Mouse (Mus musculus) left cerebral cortex, adult 11 months (tissue): Measurements from ENCODE around the gene Gpc5.
"Not testable (repeated sequence)": the region's sequence is repeated elsewhere in the genome, so short reads cannot be mapped to it uniquely, and the experiment has no call there.

Experiments
- DNase-seq: peaks from one replicate; pipeline ENCODE4 v3.0.0; 2022; ENCODE audit warnings: low spot score

Gene Gpc5

GRCm38 (mm10) chr14:115092081-115092480 lies at the start of gene Gpc5:
Gpc5 (plus strand) TSS chr14:115092215.
- peak; percentile 67 for DNase-seq

- DNase-seq = no peak
Observed at GRCm38 (mm10) chr14:115042660-115043059, 49.4 kb upstream of the Gpc5 start.

GRCm38 (mm10) chr14:115044016-115044415 lies 48.0 kb upstream of the Gpc5 start:
- no peak for DNase-seq

GRCm38 (mm10) chr14:115045712-115046111 lies 46.3 kb upstream of the Gpc5 start:
- DNase-seq = no peak

- no peak for DNase-seq
Observed at GRCm38 (mm10) chr14:115047316-115047715, 44.7 kb upstream of the Gpc5 start.

- no peak for DNase-seq
Observed at GRCm38 (mm10) chr14:115047990-115048862, 43.8 kb upstream of the Gpc5 start.

- DNase-seq = no peak
Observed at GRCm38 (mm10) chr14:115048863-115049566, 43.0 kb upstream of the Gpc5 start.

- DNase-seq = no peak
Observed at GRCm38 (mm10) chr14:115049831-115050230, 42.2 kb upstream of the Gpc5 start.

- no peak for DNase-seq
Observed at GRCm38 (mm10) chr14:115051106-115051760, 40.8 kb upstream of the Gpc5 start.

GRCm38 (mm10) chr14:115052371-115052770 lies 39.6 kb upstream of the Gpc5 start:
- DNase-seq = no peak

- no peak for DNase-seq
Observed at GRCm38 (mm10) chr14:115054252-115054651, 37.8 kb upstream of the Gpc5 start.

- no peak for DNase-seq
Observed at GRCm38 (mm10) chr14:115057524-115057923, 34.5 kb upstream of the Gpc5 start.

- not testable (repeated sequence) for DNase-seq
Observed at GRCm38 (mm10) chr14:115066164-115066563, 25.9 kb upstream of the Gpc5 start.

- peak; percentile 24 for DNase-seq
Observed at GRCm38 (mm10) chr14:115070534-115070933, 21.5 kb upstream of the Gpc5 start.

GRCm38 (mm10) chr14:115077340-115077739 lies 14.7 kb upstream of the Gpc5 start:
- no peak for DNase-seq

- no peak for DNase-seq
Observed at GRCm38 (mm10) chr14:115078064-115078463, 14.0 kb upstream of the Gpc5 start.

- DNase-seq = no peak
Observed at GRCm38 (mm10) chr14:115081728-115082502, 10.1 kb upstream of the Gpc5 start.

GRCm38 (mm10) chr14:115090516-115090915 lies 1.5 kb upstream of the Gpc5 start:
- no peak for DNase-seq

GRCm38 (mm10) chr14:115092510-115092909 lies 495 bp downstream of the Gpc5 start:
- no peak for DNase-seq

GRCm38 (mm10) chr14:115092952-115093351 lies 937 bp downstream of the Gpc5 start:
- DNase-seq = no peak

GRCm38 (mm10) chr14:115100617-115101299 lies 8.7 kb downstream of the Gpc5 start:
- no peak for DNase-seq
